Mouse (Mus musculus) bone marrow, adult 2 months (tissue): Measurements from ENCODE around the gene Csrnp3.

Experiments used
- CTCF ChIP-seq: fragments of 200-500 bp; IDR thresholded peaks from 2 replicates; pipeline ENCODE4 v1.5.1; 2011; ENCODE audit warnings: low read length, control low read depth; ENCODE audit not compliant: control insufficient read depth, insufficient read depth
- POLR2A ChIP-seq: fragments of 200-500 bp; IDR thresholded peaks from 2 replicates; pipeline ENCODE4 v1.6.1; 2011; ENCODE audit warnings: low read depth, mild to moderate bottlenecking, control low read depth, low read length, borderline replicate concordance; ENCODE audit not compliant: control insufficient read depth

GRCm38 (mm10) chr2:66041203-66041916, 195.8 kb downstream of the Csrnp3 start:
- TF ChIP-seq CTCF (no peak), POLR2A (no peak)
